Mouse (Mus musculus): ENCODE measurements around the gene Flywch1.

DNA sequence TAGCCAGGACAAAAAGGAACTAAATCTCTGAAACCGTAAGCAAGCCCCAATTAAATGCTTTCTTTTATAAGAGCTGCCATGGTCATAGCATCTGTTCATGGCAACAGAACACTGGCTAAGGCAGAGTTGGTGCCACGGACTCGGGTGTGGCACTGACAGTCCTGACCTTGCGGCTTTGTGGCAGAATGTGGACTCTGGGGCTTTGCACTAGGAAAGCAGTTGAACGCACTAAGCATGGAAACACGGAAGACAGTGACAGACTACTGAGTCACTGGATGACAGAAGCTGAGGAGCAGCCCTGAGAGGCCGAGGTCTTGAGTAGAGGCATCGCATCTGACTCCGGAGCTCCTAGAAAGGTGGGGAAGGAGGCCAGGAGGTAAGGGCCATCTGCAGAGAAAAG lies 13.8 kb downstream of the Flywch1 start:
- TF ChIP-seq POLR2A (IDR thresholded peaks at IDR 0.05; ENCODE audit: borderline replicate concordance, insufficient read depth, low read length): no peak
- no peak for TF ChIP-seq CTCF (IDR thresholded peaks at IDR 0.05; ENCODE audit: borderline replicate concordance, insufficient read depth, low read depth, low read length)

Data from cerebellum, adult 2 months (tissue).